Mouse (Mus musculus) MEL (cell line): ENCODE results near the gene Doc2b. TPM values are rescaled to one million over a fixed set of nuclear protein-coding genes. Genes with fewer than 3 reads are reported as not detected.

Experiments
- DNase-seq: peaks from one replicate; pipeline ENCODE4 v3.0.0; 2011; ENCODE audit warnings: low read depth, low spot score
- H3K27ac ChIP-seq: 2 replicates; pipeline ENCODE4 v1.5.1; 2012; ENCODE audit warnings: low read depth, mild to moderate bottlenecking, control low read depth, low read length, moderate library complexity; ENCODE audit not compliant: control insufficient read depth
- H3K27me3 ChIP-seq, 2 experiments: fragments of 150-350 bp in 1 of 2; sonication (generic) in 1 of 2; 2 replicates each; pipeline ENCODE4 v1.6.1; 2012; ENCODE audit warnings: low read length in 2 of 2, mild to moderate bottlenecking in 2 of 2, improper control_type of control experiment in 1 of 2, moderate library complexity in 1 of 2; ENCODE audit not compliant: insufficient read depth in 2 of 2, control insufficient read depth in 1 of 2
- H3K36me3 ChIP-seq, 2 experiments: 2 replicates each; pipeline ENCODE4 v1.6.1; 2012 to 2014; ENCODE audit warnings: low read length in 2 of 2, improper control_type of control experiment in 1 of 2, inconsistent platforms in 1 of 2, mild to moderate bottlenecking in 1 of 2; ENCODE audit not compliant: insufficient read depth in 2 of 2, control insufficient read depth in 1 of 2
- H3K4me1 ChIP-seq, 2 experiments: fragments of 150-350 bp in 1 of 2; sonication (generic) in 1 of 2; 2 replicates each; pipeline ENCODE4 v1.6.1; 2012; ENCODE audit warnings: low read length in 2 of 2, improper control_type of control experiment in 1 of 2, mild to moderate bottlenecking in 1 of 2; ENCODE audit not compliant: insufficient read depth in 2 of 2, control insufficient read depth in 1 of 2
- H3K4me3 ChIP-seq, 2 experiments: fragments of 150-350 bp in 1 of 2; sonication (generic) in 1 of 2; 2 replicates each; pipeline ENCODE4 v1.5.1; 2012; ENCODE audit warnings: low read depth in 2 of 2, low read length in 2 of 2, mild to moderate bottlenecking in 2 of 2, moderate library complexity in 2 of 2, control low read depth in 1 of 2, improper control_type of control experiment in 1 of 2; ENCODE audit not compliant: control insufficient read depth in 1 of 2, insufficient read depth in 1 of 2
- H3K79me2 ChIP-seq: 2 replicates; pipeline ENCODE4 v1.6.1; 2012; ENCODE audit warnings: mild to moderate bottlenecking, low read length, moderate library complexity; ENCODE audit not compliant: control insufficient read depth, poor library complexity, insufficient read depth
- H3K9ac ChIP-seq: 2 replicates; pipeline ENCODE4 v1.6.1; 2012; ENCODE audit warnings: low read depth, mild to moderate bottlenecking, control low read depth, low read length, moderate library complexity; ENCODE audit not compliant: control insufficient read depth, poor library complexity, severe bottlenecking
- H3K9me3 ChIP-seq: fragments of 150-350 bp; sonication (generic); replicated peaks from 2 replicates; pipeline ENCODE4 v1.6.1; 2012; ENCODE audit warnings: mild to moderate bottlenecking, low read length, improper control_type of control experiment, moderate library complexity; ENCODE audit not compliant: insufficient read depth
- CTCF ChIP-seq, 3 experiments: IDR thresholded peaks in 2 of 3; conservative IDR thresholded peaks in 1 of 3; 2 replicates each; pipeline ENCODE4 v1.5.1; 2011 to 2012; ENCODE audit warnings: low read length in 3 of 3, low read depth in 2 of 3, mild to moderate bottlenecking in 2 of 3, improper control_type of control experiment in 1 of 3, inconsistent platforms in 1 of 3, mixed read lengths in 1 of 3, moderate library complexity in 1 of 3; ENCODE audit not compliant: control insufficient read depth in 1 of 3, insufficient read depth in 1 of 3, poor library complexity in 1 of 3, severe bottlenecking in 1 of 3
- ELF1 ChIP-seq: IDR thresholded peaks from 2 replicates; pipeline ENCODE4 v1.6.1; 2014; ENCODE audit warnings: low read depth, mild to moderate bottlenecking, inconsistent platforms, low read length, improper control_type of control experiment, moderate library complexity
- ETS1 ChIP-seq: IDR thresholded peaks from 2 replicates; pipeline ENCODE4 v1.6.1; 2012; ENCODE audit warnings: low read depth, mild to moderate bottlenecking, inconsistent platforms, low read length, improper control_type of control experiment, moderate library complexity
- GABPA ChIP-seq: IDR thresholded peaks from 2 replicates; pipeline ENCODE4 v1.6.1; 2012; ENCODE audit warnings: low read depth, mild to moderate bottlenecking, inconsistent platforms, low read length, improper control_type of control experiment, moderate library complexity
- GATA1 ChIP-seq: IDR thresholded peaks from 2 replicates; pipeline ENCODE4 v1.6.1; 2011; ENCODE audit warnings: low read depth, low read length, improper control_type of control experiment
- JUND ChIP-seq: IDR thresholded peaks from 2 replicates; pipeline ENCODE4 v1.6.1; 2011; ENCODE audit warnings: low read depth, mild to moderate bottlenecking, improper control_type of control experiment, low read length
- KAT2A ChIP-seq: conservative IDR thresholded peaks from 2 replicates; pipeline ENCODE4 v1.6.1; 2012; ENCODE audit warnings: low read depth, low read length, improper control_type of control experiment, inconsistent platforms
- MAFK ChIP-seq: IDR thresholded peaks from 2 replicates; pipeline ENCODE4 v1.6.1; 2011; ENCODE audit warnings: low read depth, mild to moderate bottlenecking, low read length, improper control_type of control experiment, borderline replicate concordance
- MAZ ChIP-seq: IDR thresholded peaks from 2 replicates; pipeline ENCODE4 v1.6.1; 2012; ENCODE audit warnings: low read depth, mild to moderate bottlenecking, inconsistent platforms, low read length, improper control_type of control experiment
- MXI1 ChIP-seq: IDR thresholded peaks from 2 replicates; pipeline ENCODE4 v1.6.1; 2011; ENCODE audit warnings: mild to moderate bottlenecking, low read depth, low read length, improper control_type of control experiment
- MYC ChIP-seq: IDR thresholded peaks from 2 replicates; pipeline ENCODE4 v1.6.1; 2011; ENCODE audit warnings: low read depth, mild to moderate bottlenecking, low read length, improper control_type of control experiment, moderate library complexity
- NELFE ChIP-seq: IDR thresholded peaks from 2 replicates; pipeline ENCODE4 v1.6.1; 2011; ENCODE audit warnings: low read depth, low read length, improper control_type of control experiment
- POLR2AphosphoS5 ChIP-seq: IDR thresholded peaks from 2 replicates; pipeline ENCODE4 v1.6.1; 2012; ENCODE audit warnings: low read depth, borderline replicate concordance, mild to moderate bottlenecking, inconsistent platforms, low read length, moderate library complexity, mixed read lengths
- RAD21 ChIP-seq: IDR thresholded peaks from 2 replicates; pipeline ENCODE4 v1.6.1; 2011; ENCODE audit warnings: mild to moderate bottlenecking, low read depth, low read length, improper control_type of control experiment
- RCOR1 ChIP-seq: IDR thresholded peaks from 2 replicates; pipeline ENCODE4 v1.6.1; 2012; ENCODE audit warnings: low read depth, mild to moderate bottlenecking, inconsistent platforms, low read length, improper control_type of control experiment
- SIN3A ChIP-seq: IDR thresholded peaks from 2 replicates; pipeline ENCODE4 v1.6.1; 2012; ENCODE audit warnings: low read length, improper control_type of control experiment, inconsistent platforms
- SMC3 ChIP-seq: IDR thresholded peaks from 2 replicates; pipeline ENCODE4 v1.6.1; 2011; ENCODE audit warnings: low read depth, low read length, improper control_type of control experiment
- TBP ChIP-seq: IDR thresholded peaks from 2 replicates; pipeline ENCODE4 v1.8.0; 2011; ENCODE audit warnings: low read depth, low read length, improper control_type of control experiment
- TCF12 ChIP-seq: IDR thresholded peaks from 2 replicates; pipeline ENCODE4 v1.6.1; 2014; ENCODE audit warnings: low read depth, mild to moderate bottlenecking, inconsistent platforms, low read length, improper control_type of control experiment, moderate library complexity
- UBTF ChIP-seq: IDR thresholded peaks from 2 replicates; pipeline ENCODE4 v1.6.1; 2012; ENCODE audit warnings: low read depth, mild to moderate bottlenecking, inconsistent platforms, low read length, improper control_type of control experiment, moderate library complexity, borderline replicate concordance; ENCODE audit not compliant: insufficient read depth
- USF2 ChIP-seq, 2 experiments: IDR thresholded peaks; 2 replicates each; pipeline ENCODE4 v1.6.1; 2011 to 2012; ENCODE audit warnings: improper control_type of control experiment in 2 of 2, low read length in 2 of 2, borderline replicate concordance in 1 of 2, inconsistent platforms in 1 of 2, low read depth in 1 of 2, mild to moderate bottlenecking in 1 of 2; ENCODE audit not compliant: insufficient read depth in 1 of 2
- ZMIZ1 ChIP-seq: IDR thresholded peaks from 2 replicates; pipeline ENCODE4 v1.6.1; 2012; ENCODE audit warnings: low read depth, mild to moderate bottlenecking, inconsistent platforms, low read length, improper control_type of control experiment, moderate library complexity
- ZNF384 ChIP-seq: IDR thresholded peaks from 2 replicates; pipeline ENCODE4 v1.6.1; 2012; ENCODE audit warnings: low read depth, mild to moderate bottlenecking, inconsistent platforms, low read length, improper control_type of control experiment
- polyA plus RNA-seq, 2 experiments: library from polyadenylated mRNA; stranded (reverse) in 1 of 2; unstranded in 1 of 2; fragments of >175 nt in 1 of 2; fragments of >200 nt in 1 of 2; gene quantifications; 2 replicates each; pipeline versions ENCODE4 v1.2.1 to v1.2.4; 2012; ENCODE audit warnings: low replicate concordance in 2 of 2, low read depth in 1 of 2; ENCODE audit not compliant: insufficient read length in 2 of 2, insufficient read depth in 1 of 2, missing spikeins in 1 of 2
- total RNA-seq: library from RNA; depleted of rRNA; stranded (reverse); fragments of 300-350 nt; gene quantifications from 2 replicates; pipeline ENCODE4 v1.2.3, GENCODE M21; 2012

Doc2b gene
- total and polyA plus RNA-seq, 3 experiments: not detected

DNA sequence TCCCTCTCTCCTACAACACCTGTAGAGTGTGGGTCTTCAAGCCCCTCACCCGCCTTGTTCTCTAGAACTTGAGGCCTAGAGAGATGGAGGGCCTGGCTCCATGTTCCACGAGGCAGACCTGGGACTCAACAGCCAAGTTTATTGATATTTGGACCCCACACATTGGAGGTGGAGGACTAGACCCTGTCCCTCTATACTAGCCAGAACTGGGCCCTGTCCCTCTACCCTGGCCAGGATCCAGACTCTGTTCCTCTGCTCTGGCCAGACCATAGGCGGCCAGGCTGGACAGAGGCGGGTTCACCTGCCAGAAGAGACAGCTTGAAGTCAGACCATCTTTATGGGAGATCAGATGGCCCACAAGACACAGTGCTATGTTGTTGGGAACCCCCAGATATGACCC lies 5.5 kb upstream of the Doc2b start:
- peaks cover 0 to 6% of the 10 kb centered on the region in 2 experiments; a peak in 2 of 4 replicates for H3K27me3 ChIP-seq

DNA sequence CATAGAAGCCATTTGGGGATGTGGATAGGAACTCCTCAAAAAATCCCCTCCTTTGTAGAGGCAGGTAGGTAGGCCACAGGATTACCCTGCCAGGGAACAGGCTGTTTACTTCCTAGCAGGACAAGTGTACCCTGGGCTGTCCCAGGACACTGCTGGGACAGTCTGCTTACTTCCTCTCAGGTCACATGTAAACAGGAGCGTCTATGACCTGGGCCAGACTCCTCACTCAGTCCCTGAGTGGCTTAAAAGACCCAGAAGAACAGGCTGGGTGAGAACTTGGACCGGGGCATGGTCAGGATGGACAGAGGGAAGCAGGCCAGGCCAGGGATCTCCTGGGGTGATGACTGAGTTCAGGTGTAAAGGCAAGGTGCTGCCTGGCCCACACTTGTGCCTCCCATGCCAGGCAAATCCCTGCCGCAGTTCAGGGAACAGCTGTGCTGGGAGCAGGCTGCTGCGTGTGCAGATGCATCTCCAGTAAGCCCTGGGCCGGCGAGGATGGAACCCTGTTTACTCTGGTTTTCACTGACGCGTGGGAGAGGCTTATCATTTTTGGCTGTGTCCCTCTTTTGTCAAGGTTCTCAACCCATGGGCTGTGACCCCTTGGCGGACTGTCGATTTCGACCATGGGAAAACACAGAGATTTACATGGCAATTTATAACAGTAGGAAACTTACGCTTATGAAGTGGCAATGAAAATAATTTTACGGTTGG lies 842 bp upstream of the Doc2b start:
- no peaks in the 10 kb centered on the region for H3K36me3 ChIP-seq
- DNase-seq: no peak
- no peaks in the 10 kb centered on the region for H3K27me3 ChIP-seq

More for the DNA sequence above, 5.5 kb upstream of the Doc2b start:
- no peak overlapping the region for H3K27ac ChIP-seq
- no peaks in the 10 kb centered on the region for H3K79me2 ChIP-seq
- no peak overlapping the region for H3K4me3 ChIP-seq
- H3K9ac ChIP-seq: no peak overlapping the region
- TF ChIP-seq ETS1 (no peak), GATA1 (no peak), USF2 (IDR thresholded peaks at IDR 0.05; ENCODE audit: borderline replicate concordance in 1 of 2, insufficient read depth in 1 of 2, low read depth in 1 of 2, low read length in 2 of 2) (no peak), KAT2A (no peak), RAD21 (no peak), MYC (no peak), CTCF (IDR thresholded peaks at IDR 0.05 in 2 of 3, conservative IDR thresholded peaks at IDR 0.05 in 1 of 3; ENCODE audit: control insufficient read depth in 1 of 3, insufficient read depth in 1 of 3, low read depth in 2 of 3, low read length in 3 of 3, poor library complexity in 1 of 3, severe bottlenecking in 1 of 3) (no peak), MAFK (no peak), RCOR1 (no peak), ZNF384 (no peak), TBP (no peak), NELFE (no peak), JUND (no peak)
- no peak for DNase-seq
- H3K9me3 ChIP-seq: no peaks in the 10 kb centered on the region
- no peaks in the 10 kb centered on the region for H3K36me3 ChIP-seq
- H3K4me1 ChIP-seq: no peaks in the 10 kb centered on the region

More for the DNA sequence above, 842 bp upstream of the Doc2b start:
- H3K79me2 ChIP-seq: no peaks in the 10 kb centered on the region
- no peaks in the 10 kb centered on the region for H3K9me3 ChIP-seq
- no peaks in the 10 kb centered on the region for H3K4me1 ChIP-seq
- H3K27ac ChIP-seq: no peak overlapping the region
- no peak for TF ChIP-seq RCOR1
- TF ChIP-seq ZNF384: no peak
- TF ChIP-seq MAZ: no peak
- TF ChIP-seq SIN3A: no peak
- TF ChIP-seq MXI1: no peak
- TF ChIP-seq UBTF: no peak
- no peak for TF ChIP-seq MYC
- no peak for TF ChIP-seq SMC3
- no peak for TF ChIP-seq TCF12
- no peak for TF ChIP-seq USF2 (IDR thresholded peaks at IDR 0.05; ENCODE audit: borderline replicate concordance in 1 of 2, insufficient read depth in 1 of 2, low read depth in 1 of 2, low read length in 2 of 2)
- no peak for TF ChIP-seq ZMIZ1
- no peak for TF ChIP-seq TBP
- TF ChIP-seq KAT2A: no peak
- TF ChIP-seq ELF1: no peak
- TF ChIP-seq POLR2AphosphoS5: no peak
- TF ChIP-seq GABPA: no peak
- TF ChIP-seq, all 39 proteins: peak for 0
- Histone ChIP-seq H3K4me3 (no peak overlapping the region), H3K9ac (no peak overlapping the region)
